ENCODE assay signal across 9 mouse cellular contexts in the genomic region with DNA sequence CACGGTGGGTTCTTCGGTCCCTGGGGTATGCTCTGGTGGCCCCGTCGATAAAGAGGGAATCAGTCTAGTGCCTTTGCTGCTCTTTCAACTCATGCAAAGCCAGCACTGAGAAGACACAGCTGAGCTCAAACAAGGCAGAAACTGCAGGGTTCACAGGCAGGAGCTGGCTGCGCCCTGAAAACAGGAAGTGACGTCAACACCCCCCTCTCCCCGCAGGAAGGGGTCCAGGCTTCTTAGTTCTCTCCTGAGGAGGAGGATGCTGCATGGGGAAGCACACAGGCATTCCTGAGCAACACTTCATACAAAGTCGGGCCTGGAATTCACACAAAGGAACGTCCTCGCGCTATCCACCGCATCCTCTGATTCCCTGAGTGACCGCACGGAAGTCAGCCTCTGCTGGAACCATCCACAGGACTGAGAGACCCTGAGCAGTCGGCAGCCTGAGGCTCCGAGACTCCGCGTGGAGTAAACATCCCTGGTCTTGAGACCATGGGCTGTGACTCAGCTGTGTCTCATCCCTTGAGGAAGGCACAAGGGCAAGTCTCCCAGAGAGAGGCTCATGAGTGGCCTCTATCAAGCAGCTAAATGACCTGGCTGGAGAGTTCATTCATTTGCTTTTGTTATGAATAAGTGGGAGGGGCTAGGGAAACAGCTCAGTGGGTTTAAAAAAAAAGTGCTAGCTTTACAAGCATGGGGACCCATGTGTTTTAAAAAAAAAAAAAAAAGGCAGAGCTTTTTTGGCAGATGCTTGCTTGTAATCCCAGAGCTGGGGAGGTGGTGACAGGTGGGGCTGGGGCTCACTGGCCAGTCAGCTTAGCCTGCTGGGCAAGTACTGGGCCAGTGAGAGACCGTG.
DNase-seq lines count a peak whose midpoint lies in the region; ATAC-seq and TF ChIP-seq lines count a peak whose summit lies in the region.
"Had no signal": no experiment of that assay in that cellular context is flagged by ENCODE, and none has a peak within 500 bp of the region (broad histone marks: within the 10 kb centered on the region; RNA-seq: fewer than 3 reads in every experiment).

No protein-coding gene starts in this region.

- no peak overlapping the region for H3K9ac ChIP-seq in hindbrain, embryonic 14.5 days
- H3K9ac ChIP-seq in hindbrain, embryonic 12.5 days: no peak overlapping the region
- peak overlapping the region; percentile 21; the same call in 1 of the 2 replicates for H3K9ac ChIP-seq in ES-E14 (ENCODE audit: insufficient read depth, low read depth, low read length, poor library complexity, severe bottlenecking)
- H3K9ac ChIP-seq: limb, embryonic 12.5 days had no signal

- no peak overlapping the region for H3K27ac ChIP-seq in hindbrain, embryonic 14.5 days
- no peak overlapping the region for H3K27ac ChIP-seq in hindbrain, embryonic 12.5 days
- no peak overlapping the region for H3K27ac ChIP-seq in ES-E14 (ENCODE audit: insufficient read depth, low read depth, low read length, poor library complexity, severe bottlenecking)
- H3K27ac ChIP-seq: limb, embryonic 12.5 days had no signal

- 0 out of 2 replicates have a peak overlapping the region, but pooled peaks have one; percentile 11 for H3K4me2 ChIP-seq in hindbrain, embryonic 14.5 days (replicated peaks)
- no peak overlapping the region for H3K4me2 ChIP-seq in hindbrain, embryonic 12.5 days (replicated peaks)
- H3K4me2 ChIP-seq: limb, embryonic 12.5 days had no signal

- in situ Hi-C loops in ES-E14 (cut with MboI; ENCODE audit: low sequenced_read_pairs in 2 of 2, unreplicated experiment in 2 of 2): no loop called here

- H3K4me3 ChIP-seq in hindbrain, embryonic 14.5 days (replicated peaks; ENCODE audit: low read length): no peak overlapping the region
- no peak overlapping the region for H3K4me3 ChIP-seq in hindbrain, embryonic 12.5 days
- H3K4me3 ChIP-seq in ES-E14 (ENCODE audit: insufficient read depth in 1 of 2, low read depth in 1 of 2, low read length in 2 of 2, poor library complexity in 1 of 2, severe bottlenecking in 1 of 2): peak overlapping the region; percentile 15 to 59; a peak in 3 of 4 replicates
- H3K4me3 ChIP-seq: limb, embryonic 12.5 days had no signal

- ATAC-seq in hindbrain, embryonic 14.5 days (ENCODE audit: low FRiP score): no peak
- ATAC-seq in hindbrain, embryonic 12.5 days (ENCODE audit: low FRiP score): no peak

- WGBS in hindbrain, embryonic 14.5 days: 79% methylated on average over 19 of the region's 19 CpGs
- WGBS in hindbrain, embryonic 12.5 days: 79% methylated on average over 19 of the region's 19 CpGs

- no peaks in the 10 kb centered on the region for H3K9me3 ChIP-seq in hindbrain, embryonic 14.5 days (ENCODE audit: control insufficient read depth, low read length)
- H3K9me3 ChIP-seq in hindbrain, embryonic 12.5 days (replicated peaks): no peaks in the 10 kb centered on the region
- H3K9me3 ChIP-seq in ES-E14 (ENCODE audit: control insufficient read depth, insufficient read depth, low read depth, low read length): no peaks in the 10 kb centered on the region
- H3K9me3 ChIP-seq: limb, embryonic 12.5 days had no signal

- H3K36me3 ChIP-seq in hindbrain, embryonic 14.5 days (replicated peaks; ENCODE audit: control insufficient read depth, insufficient read depth): no peaks in the 10 kb centered on the region
- peaks cover 5% of the 10 kb centered on the region; the same call in 1 of the 2 replicates for H3K36me3 ChIP-seq in hindbrain, embryonic 12.5 days
- peaks cover 50% of the 10 kb centered on the region for H3K36me3 ChIP-seq in ES-E14 (ENCODE audit: control insufficient read depth, insufficient read depth, low read length, poor library complexity, severe bottlenecking)

- DNase-seq in hindbrain, embryonic 14.5 days (ENCODE audit: low spot score): no peak
- DNase-seq in ES-E14 (ENCODE audit: low read depth, low spot score): no peak
- DNase-seq in heart, postnatal 4 days: peak; percentile 28
- DNase-seq in spleen, postnatal 10 days (ENCODE audit: low spot score in 2 of 2): peak; percentile 7 to 44
- no peak for DNase-seq in right cerebral cortex, postnatal 14 days
- no peak for DNase-seq in adipocyte (ENCODE audit: low spot score)
- no peak for DNase-seq in MN1 (ENCODE audit: low spot score)

- no peaks in the 10 kb centered on the region for H3K27me3 ChIP-seq in hindbrain, embryonic 14.5 days (ENCODE audit: control insufficient read depth, insufficient read depth, low read length)
- H3K27me3 ChIP-seq in hindbrain, embryonic 12.5 days: no peaks in the 10 kb centered on the region
- H3K27me3 ChIP-seq: limb, embryonic 12.5 days had no signal

- H3K4me1 ChIP-seq in hindbrain, embryonic 14.5 days (replicated peaks; ENCODE audit: control insufficient read depth, insufficient read depth, low read length): no peaks in the 10 kb centered on the region
- no peaks in the 10 kb centered on the region for H3K4me1 ChIP-seq in hindbrain, embryonic 12.5 days
- H3K4me1 ChIP-seq in ES-E14 (ENCODE audit: control insufficient read depth in 2 of 2, insufficient read depth in 2 of 2, low read length in 2 of 2, poor library complexity in 1 of 2): peaks cover 9 to 11% of the 10 kb centered on the region in 2 experiments; a peak in 3 of 4 replicates
- H3K4me1 ChIP-seq: limb, embryonic 12.5 days had no signal

TF ChIP-seq in ES-E14, 5 proteins besides CTCF, POLR2A, EP300 and RAD21:
- no peak for TF ChIP-seq HCFC1 (IDR thresholded peaks at IDR 0.05; ENCODE audit: borderline replicate concordance, insufficient read depth, low read length)
- peak; percentile 64; the same call in 1 of the 2 replicates for TF ChIP-seq ZNF384 (IDR thresholded peaks at IDR 0.05; ENCODE audit: low read depth, low read length)

Comparison
In these comparisons a context has a peak if more than half of its experiments do, and no peak if none do; other contexts are left out.
1. DNase-seq: peak in heart, postnatal 4 days (single experiment) and spleen, postnatal 10 days (2 of 2); none in hindbrain, embryonic 14.5 days (single experiment), ES-E14 (single experiment), right cerebral cortex, postnatal 14 days (single experiment), adipocyte (single experiment) and MN1 (single experiment).
2. H3K4me3 ChIP-seq: peak in ES-E14 (2 of 2); none in hindbrain, embryonic 14.5 days (single experiment) and hindbrain, embryonic 12.5 days (single experiment).